Mouse (Mus musculus) heart, embryonic 15.5 days (tissue): Measurements from ENCODE around the gene Tll1. TPM values are rescaled to one million over a fixed set of nuclear protein-coding genes. Genes with fewer than 3 reads are reported as not detected.
A peak's percentile ranks its signal among the peaks of the same experiment; 100 is the strongest.

Experiments used
- ATAC-seq: fragments of 200-750 bp; cut with Nextera tagmentation; replicated peaks from 2 replicates; pipeline ENCODE4 v1.8.0; 2017; ENCODE audit warnings: low read depth, moderate TSS enrichment; ENCODE audit not compliant: insufficient number of reproducible peaks, insufficient read depth, low FRiP score
- H3K27ac ChIP-seq: fragments of 300-500 bp; sonication (generic); 2 replicates; pipeline ENCODE4 v1.5.1; 2015; ENCODE audit warnings: mild to moderate bottlenecking, inconsistent platforms
- H3K27me3 ChIP-seq: fragments of 300-500 bp; sonication (generic); 2 replicates; pipeline ENCODE4 v1.6.1; 2015; ENCODE audit warnings: inconsistent platforms
- H3K36me3 ChIP-seq: fragments of 300-500 bp; sonication (generic); 2 replicates; pipeline ENCODE4 v1.6.1; 2015; ENCODE audit warnings: mild to moderate bottlenecking, inconsistent platforms
- H3K4me1 ChIP-seq: fragments of 300-500 bp; sonication (generic); replicated peaks from 2 replicates; pipeline ENCODE4 v1.6.1; 2015; ENCODE audit warnings: inconsistent platforms
- H3K4me2 ChIP-seq: fragments of 300-500 bp; sonication (generic); 2 replicates; pipeline ENCODE4 v1.6.1; 2015; ENCODE audit warnings: inconsistent platforms, mild to moderate bottlenecking, moderate library complexity
- H3K4me3 ChIP-seq: fragments of 300-500 bp; sonication (generic); 2 replicates; pipeline ENCODE4 v1.5.1; 2015; ENCODE audit warnings: mild to moderate bottlenecking, inconsistent platforms
- H3K9ac ChIP-seq: fragments of 300-500 bp; sonication (generic); 2 replicates; pipeline ENCODE4 v1.6.1; 2015; ENCODE audit warnings: mild to moderate bottlenecking, inconsistent platforms
- H3K9me3 ChIP-seq: fragments of 300-500 bp; sonication (generic); replicated peaks from 2 replicates; pipeline ENCODE4 v1.6.1; 2016; ENCODE audit warnings: inconsistent platforms
- WGBS: fragments of 180-500 bp; shearing (Covaris S2); methylation state at CpG from one replicate; pipeline ENCODE4 v1.1.7; 2015; ENCODE audit warnings: mixed read lengths; 5-methylcytosine and 5-hydroxymethylcytosine counted together
- polyA plus RNA-seq: library from polyadenylated mRNA; unstranded; fragments of >200 nt; fragmentation: Nextera tagmentation; extraction: Ambion mirVana; gene quantifications from 2 replicates; pipeline ENCODE4 v1.2.1, GENCODE M21; 2015

Tll1 gene
- 1.1 and 1.6 TPM in 2 replicates for polyA plus RNA-seq

DNA sequence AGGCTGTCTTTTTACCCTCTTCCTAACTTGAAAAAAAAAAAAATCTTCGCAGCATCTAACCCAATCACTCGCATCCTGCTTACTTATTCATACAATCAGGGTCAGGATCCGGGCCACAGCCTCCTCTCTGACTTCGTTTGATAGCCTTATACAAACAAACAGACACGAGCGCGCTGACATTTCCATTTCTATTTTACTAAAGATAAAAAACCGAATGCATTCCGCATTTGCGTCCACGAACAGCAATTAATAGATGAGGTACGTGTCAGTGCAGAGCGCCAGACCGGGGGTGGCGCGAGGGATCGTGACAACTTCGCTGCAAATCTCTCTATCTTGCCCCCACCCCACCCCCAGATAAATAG is at the start of gene Tll1:
Gene Tll1, minus strand, starts transcription at position 248 of the 362 bp plus-strand sequence.
- Histone ChIP-seq H3K36me3 (no peaks in the 10 kb centered on the region), H3K9ac (peak within 1 kb of the TSS; percentile 63), H3K27ac (0 out of 2 replicates have a peak within 1 kb of the TSS, but pooled peaks have one; percentile 12), H3K4me1 (peaks cover 21% of the 10 kb centered on the region), H3K4me2 (peak within 1 kb of the TSS; percentile 100), H3K27me3 (peaks cover 9% of the 10 kb centered on the region; the same call in 1 of the 2 replicates), H3K4me3 (peak within 1 kb of the TSS; percentile 72), H3K9me3 (no peaks in the 10 kb centered on the region)
- no peak for ATAC-seq
- 0% methylated on average over 18 of the region's 18 CpGs for WGBS

DNA sequence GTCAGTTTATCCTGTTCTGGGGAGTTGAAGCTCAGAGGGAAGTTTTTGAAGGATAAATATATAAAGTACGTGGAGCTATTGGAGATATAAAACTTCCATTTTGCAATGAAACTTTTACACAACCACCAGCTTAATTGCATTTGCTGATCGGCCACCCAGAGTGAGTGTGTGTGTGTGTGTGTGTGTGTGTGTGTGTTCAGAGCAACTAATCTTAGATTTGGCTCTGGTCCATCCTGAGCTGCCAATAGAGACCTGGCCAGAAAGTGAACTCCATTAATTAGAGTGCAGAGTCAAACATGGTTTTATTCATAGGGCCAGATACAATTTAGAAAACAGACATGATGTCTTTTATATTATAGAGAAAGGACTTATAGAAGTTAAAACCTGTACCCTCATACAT is 32.6 kb upstream of the Tll1 start:
- no peak for ATAC-seq
- H3K27ac ChIP-seq, result no peak overlapping the region
- H3K4me1 ChIP-seq, result no peaks in the 10 kb centered on the region
- H3K36me3 ChIP-seq, result no peaks in the 10 kb centered on the region
- H3K9ac ChIP-seq, result no peak overlapping the region
- H3K9me3 ChIP-seq, result no peaks in the 10 kb centered on the region
- H3K4me3 ChIP-seq, result no peak overlapping the region
- H3K27me3 ChIP-seq, result no peaks in the 10 kb centered on the region
- no peak overlapping the region for H3K4me2 ChIP-seq
- WGBS, result 75% methylated on average over 2 of the region's 2 CpGs

DNA sequence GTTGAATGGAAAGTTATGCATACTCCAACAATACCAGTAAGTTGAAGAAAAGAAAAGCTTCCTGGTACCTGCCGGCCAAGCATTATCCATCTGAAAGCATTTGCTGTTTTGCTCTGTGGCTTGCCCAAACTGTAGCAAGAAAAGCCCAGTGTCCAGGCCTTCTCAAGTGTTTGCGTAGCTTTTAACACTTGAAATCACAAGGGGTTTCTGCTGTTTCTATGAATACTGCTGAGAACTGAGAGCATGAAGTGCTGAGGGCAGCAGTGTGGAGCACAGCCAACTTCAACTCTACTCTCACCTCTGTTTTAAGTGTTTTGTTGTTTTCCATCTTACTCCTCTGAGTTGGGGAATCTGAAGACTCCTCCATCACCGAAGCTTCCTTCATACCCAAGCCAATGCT is 15.5 kb upstream of the Tll1 start:
- no peak overlapping the region for H3K9ac ChIP-seq
- no peaks in the 10 kb centered on the region for H3K9me3 ChIP-seq
- H3K4me1 ChIP-seq, result no peaks in the 10 kb centered on the region
- WGBS, result 83% methylated on average over 3 of the region's 3 CpGs
- no peaks in the 10 kb centered on the region for H3K36me3 ChIP-seq
- no peak overlapping the region for H3K27ac ChIP-seq
- ATAC-seq, result no peak
- no peak overlapping the region for H3K4me2 ChIP-seq
- H3K27me3 ChIP-seq, result no peaks in the 10 kb centered on the region
- H3K4me3 ChIP-seq, result no peak overlapping the region

DNA sequence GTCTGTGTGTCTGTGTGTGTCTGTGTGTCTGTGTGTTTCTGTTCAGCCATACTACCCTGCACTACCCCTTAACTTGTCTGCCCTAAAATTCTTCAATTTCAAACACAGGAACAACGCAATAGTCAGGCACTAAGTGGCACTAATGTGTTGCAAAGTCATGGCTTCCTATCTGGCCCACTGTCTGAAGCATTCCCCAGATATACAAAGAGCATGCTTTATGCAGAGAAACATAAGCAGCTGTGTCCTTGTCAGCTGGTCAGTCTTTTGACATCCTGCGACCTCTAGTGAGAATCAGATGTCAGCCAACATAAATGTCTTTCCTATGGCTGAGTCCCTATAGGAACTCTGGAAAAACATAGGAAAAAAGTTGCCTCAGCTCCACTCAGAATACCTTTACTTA is 11.6 kb upstream of the Tll1 start:
- Histone ChIP-seq H3K4me1 (no peaks in the 10 kb centered on the region), H3K36me3 (no peaks in the 10 kb centered on the region), H3K27me3 (no peaks in the 10 kb centered on the region), H3K9me3 (no peaks in the 10 kb centered on the region), H3K27ac (no peak overlapping the region), H3K4me3 (no peak overlapping the region), H3K9ac (no peak overlapping the region), H3K4me2 (no peak overlapping the region)
- no peak for ATAC-seq
- 38% methylated on average over 2 of the region's 2 CpGs for WGBS

DNA sequence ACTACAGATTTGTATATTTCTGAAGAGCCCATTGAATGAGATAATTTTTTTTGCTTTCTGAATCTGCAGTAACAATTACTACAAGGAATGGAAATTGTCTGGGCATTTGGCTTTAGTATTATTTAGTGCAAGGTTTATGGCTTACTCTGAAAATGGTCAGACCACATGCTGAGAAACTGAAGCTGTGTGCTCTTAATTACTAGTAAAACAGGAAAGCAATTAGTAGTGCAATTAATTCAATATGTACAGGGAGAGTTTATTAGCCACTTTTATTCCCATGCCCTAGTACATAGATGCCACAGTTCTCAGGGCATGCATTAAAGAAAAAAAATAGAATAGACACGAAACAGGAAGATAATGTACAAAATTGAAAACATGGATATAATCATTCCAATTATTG is 10.2 kb upstream of the Tll1 start:
- no peak overlapping the region for H3K27ac ChIP-seq
- no peaks in the 10 kb centered on the region for H3K4me1 ChIP-seq
- no peak overlapping the region for H3K9ac ChIP-seq
- WGBS, result 81% methylated on average over 1 of the region's 1 CpGs
- H3K9me3 ChIP-seq, result no peaks in the 10 kb centered on the region
- no peaks in the 10 kb centered on the region for H3K27me3 ChIP-seq
- no peak for ATAC-seq
- H3K36me3 ChIP-seq, result no peaks in the 10 kb centered on the region
- no peak overlapping the region for H3K4me3 ChIP-seq
- no peak overlapping the region for H3K4me2 ChIP-seq

DNA sequence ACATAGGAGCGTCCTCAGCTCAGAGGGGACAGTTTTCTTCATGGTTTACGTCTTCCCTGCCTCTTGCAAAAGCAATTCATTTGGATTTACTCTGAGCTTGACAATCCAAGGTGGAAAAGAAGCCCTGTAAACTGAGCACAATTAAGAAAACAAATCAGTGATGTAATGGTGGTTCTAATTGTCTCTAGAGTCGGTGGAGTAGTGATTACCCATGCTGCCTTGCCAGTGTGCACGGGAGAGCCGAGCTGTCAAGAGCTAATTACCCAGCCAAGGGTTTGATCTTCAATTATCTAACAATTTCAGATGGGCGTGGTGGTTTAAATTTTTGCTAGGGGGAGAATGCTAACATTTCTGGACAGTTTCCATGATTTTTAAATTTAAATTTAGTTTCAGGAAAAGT is 9.3 kb upstream of the Tll1 start:
- no peaks in the 10 kb centered on the region for H3K9me3 ChIP-seq
- 56% methylated on average over 6 of the region's 6 CpGs for WGBS
- H3K4me1 ChIP-seq, result no peaks in the 10 kb centered on the region
- no peak for ATAC-seq
- H3K27ac ChIP-seq, result no peak overlapping the region
- H3K36me3 ChIP-seq, result no peaks in the 10 kb centered on the region
- no peaks in the 10 kb centered on the region for H3K27me3 ChIP-seq
- H3K4me2 ChIP-seq, result no peak overlapping the region
- no peak overlapping the region for H3K4me3 ChIP-seq
- H3K9ac ChIP-seq, result no peak overlapping the region

DNA sequence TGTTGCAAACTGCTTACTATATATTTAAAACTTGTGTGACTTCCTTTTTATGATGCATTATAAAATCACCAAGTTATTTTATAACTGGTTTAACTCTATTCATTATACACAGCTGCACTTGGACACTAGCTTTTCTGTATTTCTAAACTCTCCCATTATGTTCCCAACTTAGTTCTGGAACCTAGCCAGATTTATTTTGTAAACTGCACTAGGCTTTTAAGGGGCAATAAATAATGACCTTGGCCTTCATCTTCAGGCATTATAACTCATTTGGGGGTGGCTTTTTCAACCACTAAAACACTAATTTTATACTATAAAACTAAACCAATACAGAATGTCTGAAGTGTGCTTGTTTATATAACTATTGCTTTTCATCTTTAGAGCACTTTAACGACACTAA is 8.8 kb upstream of the Tll1 start:
- Histone ChIP-seq H3K4me2 (no peak overlapping the region), H3K4me1 (no peaks in the 10 kb centered on the region), H3K9ac (no peak overlapping the region), H3K9me3 (no peaks in the 10 kb centered on the region), H3K27me3 (no peaks in the 10 kb centered on the region), H3K27ac (no peak overlapping the region), H3K4me3 (no peak overlapping the region), H3K36me3 (no peaks in the 10 kb centered on the region)
- 57% methylated on average over 1 of the region's 1 CpGs for WGBS
- no peak for ATAC-seq

DNA sequence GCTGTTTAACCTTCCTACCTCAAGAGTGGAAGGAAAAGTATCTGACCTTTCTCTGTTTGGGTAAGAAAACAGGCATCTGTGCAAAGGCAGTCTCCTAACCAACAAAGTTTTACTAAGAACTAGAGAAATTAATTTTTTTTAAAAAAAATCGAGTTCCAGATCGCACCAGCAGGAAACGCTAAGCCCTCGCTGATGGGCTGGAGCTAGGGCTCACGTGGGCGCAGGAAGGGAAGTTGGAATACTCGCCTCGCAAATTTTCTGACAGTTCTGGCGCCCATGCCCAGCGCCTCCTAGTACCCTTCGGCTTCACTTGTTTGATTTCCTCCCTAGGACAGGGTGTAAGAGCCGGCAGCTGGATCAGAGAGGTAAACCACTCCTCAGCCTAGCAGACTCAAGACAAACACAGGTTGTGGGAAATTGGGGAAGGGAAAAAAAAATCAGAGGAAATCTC is 365 bp upstream of the Tll1 start:
- H3K4me1 ChIP-seq, result peaks cover 21% of the 10 kb centered on the region
- peak overlapping the region; percentile 63; the same call in 1 of the 2 replicates for H3K9ac ChIP-seq
- H3K9me3 ChIP-seq, result no peaks in the 10 kb centered on the region
- ATAC-seq, result no peak
- H3K4me3 ChIP-seq, result peak overlapping the region; percentile 72
- no peaks in the 10 kb centered on the region for H3K36me3 ChIP-seq
- H3K27me3 ChIP-seq, result peaks cover 9% of the 10 kb centered on the region; the same call in 1 of the 2 replicates
- peak overlapping the region; percentile 100 for H3K4me2 ChIP-seq
- H3K27ac ChIP-seq, result no peak overlapping the region
- WGBS, result under 1% methylated on average over 12 of the region's 12 CpGs

DNA sequence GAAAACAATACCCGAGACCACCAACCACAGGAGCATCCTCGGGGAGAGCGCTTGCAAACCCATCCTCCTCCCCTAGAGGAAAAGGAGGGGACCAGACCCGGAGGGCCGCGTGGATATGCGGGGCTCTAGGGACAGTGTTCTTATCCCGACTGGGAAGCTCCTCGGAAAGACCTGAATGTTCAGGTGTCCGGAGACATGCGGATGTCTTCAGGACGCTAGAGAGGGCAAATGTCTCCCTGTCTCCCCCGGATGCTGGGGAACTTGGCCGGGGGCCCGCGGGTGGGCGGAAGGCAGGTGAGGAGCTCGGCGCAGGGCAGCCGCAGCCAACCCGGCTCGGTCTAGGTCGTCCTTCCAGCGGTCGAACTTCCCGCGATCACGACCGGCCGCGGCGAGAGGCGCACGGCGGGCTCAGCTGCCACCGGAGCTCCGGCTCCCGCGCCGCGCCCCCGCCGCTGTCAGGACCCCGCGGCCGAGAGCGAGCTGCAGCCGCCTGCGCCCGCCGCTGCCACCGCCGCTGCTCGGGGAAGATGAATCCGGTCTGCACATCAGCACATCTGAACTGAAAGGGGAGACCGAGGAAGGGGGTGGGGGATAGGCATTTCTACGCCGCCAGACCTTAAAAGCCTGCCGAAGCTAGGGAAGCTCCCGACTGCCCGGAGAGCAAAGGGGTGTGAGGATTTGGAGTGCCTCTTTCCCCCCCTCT is 599 bp downstream of the Tll1 start:
- Histone ChIP-seq H3K36me3 (no peaks in the 10 kb centered on the region), H3K27me3 (peaks cover 9% of the 10 kb centered on the region; the same call in 1 of the 2 replicates), H3K4me1 (peaks cover 21% of the 10 kb centered on the region), H3K4me2 (peak overlapping the region; percentile 100), H3K4me3 (peak overlapping the region; percentile 72), H3K9ac (peak overlapping the region; percentile 63), H3K9me3 (no peaks in the 10 kb centered on the region), H3K27ac (0 out of 2 replicates have a peak overlapping the region, but pooled peaks have one; percentile 12)
- ATAC-seq, result peak; percentile 68
- WGBS, result under 1% methylated on average over 52 of the region's 61 CpGs

DNA sequence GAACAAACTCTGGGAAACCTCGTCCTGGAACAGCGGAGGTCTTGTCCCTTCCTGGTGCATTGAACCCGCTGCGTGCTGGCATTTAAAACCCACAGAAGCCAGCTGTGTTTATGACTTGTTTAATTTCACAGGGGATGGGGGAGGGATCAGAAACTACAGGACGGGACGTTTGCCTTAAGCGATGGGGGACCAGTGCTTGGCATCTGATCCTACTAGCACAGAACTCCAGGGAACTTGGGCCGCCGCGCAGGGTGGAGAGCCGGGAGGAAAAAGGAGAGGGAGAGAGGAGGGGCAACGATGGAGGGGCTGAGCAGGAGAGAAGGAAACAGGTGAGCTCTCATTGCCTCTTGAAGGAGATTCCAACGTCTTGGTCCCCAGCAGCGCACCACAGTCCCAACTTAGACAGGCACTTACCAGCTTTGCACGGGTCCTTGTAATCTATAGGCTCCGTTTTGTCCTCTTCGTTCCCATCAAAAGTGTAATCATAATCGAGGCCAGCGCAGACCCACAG is 1.2 kb downstream of the Tll1 start:
- H3K9ac ChIP-seq, result peak overlapping the region; percentile 63

DNA sequence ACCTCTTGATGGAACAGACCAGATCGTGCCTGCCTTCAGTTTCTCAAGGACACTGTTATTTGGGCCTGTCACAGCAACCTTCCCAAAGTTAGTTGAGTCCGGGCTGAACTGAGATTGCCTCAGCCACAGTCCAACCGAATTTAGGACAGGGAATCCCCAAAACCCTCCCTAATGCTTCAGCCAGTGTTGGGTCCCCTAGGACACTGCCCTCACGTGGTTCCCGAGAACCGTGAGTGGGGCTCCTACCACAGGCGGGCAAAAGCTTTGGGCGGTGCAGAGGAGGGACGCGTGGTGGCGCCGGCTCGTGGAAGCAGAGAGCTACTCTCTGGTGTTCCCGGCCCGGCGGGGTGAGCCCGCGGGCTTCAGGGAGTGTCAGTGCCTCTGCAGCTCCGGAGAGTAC is 1.9 kb downstream of the Tll1 start:
- peak overlapping the region; percentile 100 for H3K4me2 ChIP-seq
- peak overlapping the region; percentile 63; the same call in 1 of the 2 replicates for H3K9ac ChIP-seq
- no peak overlapping the region for H3K27ac ChIP-seq
- H3K4me3 ChIP-seq, result peak overlapping the region; percentile 72
- no peaks in the 10 kb centered on the region for H3K9me3 ChIP-seq
- peaks cover 9% of the 10 kb centered on the region; the same call in 1 of the 2 replicates for H3K27me3 ChIP-seq
- ATAC-seq, result peak; percentile 77
- H3K4me1 ChIP-seq, result peaks cover 21% of the 10 kb centered on the region
- under 1% methylated on average over 19 of the region's 19 CpGs for WGBS
- H3K36me3 ChIP-seq, result no peaks in the 10 kb centered on the region

More for the DNA sequence above, 1.2 kb downstream of the Tll1 start:
- peaks cover 9% of the 10 kb centered on the region; the same call in 1 of the 2 replicates for H3K27me3 ChIP-seq
- peak overlapping the region; percentile 72 for H3K4me3 ChIP-seq
- H3K4me1 ChIP-seq, result peaks cover 21% of the 10 kb centered on the region
- 2% methylated on average over 19 of the region's 19 CpGs for WGBS
- no peaks in the 10 kb centered on the region for H3K36me3 ChIP-seq
- H3K4me2 ChIP-seq, result peak overlapping the region; percentile 100
- no peak overlapping the region for H3K27ac ChIP-seq
- no peaks in the 10 kb centered on the region for H3K9me3 ChIP-seq
- ATAC-seq, result peak; percentile 20; the same call in 1 of the 2 replicates
